Mouse (Mus musculus): ENCODE data around the gene Zfyve28. TPM values are rescaled to one million over a fixed set of nuclear protein-coding genes. Genes with fewer than 3 reads are reported as not detected.

Gene Zfyve28
- polyA plus RNA-seq, 1 experiment, result 2.8 TPM

- H3K9ac ChIP-seq (ENCODE audit: low read depth, poor library complexity, severe bottlenecking), result no peak overlapping the region
- H3K36me3 ChIP-seq (ENCODE audit: control insufficient read depth, insufficient read depth, low read length, poor library complexity, severe bottlenecking), result no peaks in the 10 kb centered on the region
- no peaks in the 10 kb centered on the region for H3K4me1 ChIP-seq (ENCODE audit: control insufficient read depth, insufficient read depth, low read length)
- no peak for TF ChIP-seq EP300 (IDR thresholded peaks at IDR 0.05; ENCODE audit: insufficient read depth, low read depth, low read length)
- TF ChIP-seq CTCF (IDR thresholded peaks at IDR 0.05; ENCODE audit: low read depth, low read length), result no peak
- no peak for TF ChIP-seq POLR2A (IDR thresholded peaks at IDR 0.05; ENCODE audit: insufficient read depth, low read length)
- no peaks in the 10 kb centered on the region for H3K9me3 ChIP-seq (replicated peaks; ENCODE audit: control insufficient read depth, insufficient read depth, low read length, poor library complexity, severe bottlenecking)
- H3K27ac ChIP-seq (ENCODE audit: insufficient read depth, low read length), result no peak overlapping the region
- no peak overlapping the region for H3K4me3 ChIP-seq (ENCODE audit: low read depth, low read length)
- H3K27me3 ChIP-seq (ENCODE audit: control insufficient read depth, insufficient read depth, low read length, poor library complexity, severe bottlenecking), result no peaks in the 10 kb centered on the region
Observed at GRCm38 (mm10) chr5:34252307-34252966, 35.8 kb downstream of the Zfyve28 start.

- Histone ChIP-seq H3K9ac (ENCODE audit: low read depth, poor library complexity, severe bottlenecking) (no peak overlapping the region), H3K27me3 (ENCODE audit: control insufficient read depth, insufficient read depth, low read length, poor library complexity, severe bottlenecking) (no peaks in the 10 kb centered on the region)
Observed at GRCm38 (mm10) chr5:34251794-34252193, 36.5 kb downstream of the Zfyve28 start.

GRCm38 (mm10) chr5:34250090-34250489, 38.2 kb downstream of the Zfyve28 start:
- Histone ChIP-seq H3K4me3 (ENCODE audit: low read depth, low read length) (no peak overlapping the region), H3K27me3 (ENCODE audit: control insufficient read depth, insufficient read depth, low read length, poor library complexity, severe bottlenecking) (no peaks in the 10 kb centered on the region), H3K4me1 (ENCODE audit: control insufficient read depth, insufficient read depth, low read length) (no peaks in the 10 kb centered on the region), H3K36me3 (ENCODE audit: control insufficient read depth, insufficient read depth, low read length, poor library complexity, severe bottlenecking) (no peaks in the 10 kb centered on the region), H3K9me3 (replicated peaks; ENCODE audit: control insufficient read depth, insufficient read depth, low read length, poor library complexity, severe bottlenecking) (no peaks in the 10 kb centered on the region), H3K27ac (ENCODE audit: insufficient read depth, low read length) (no peak overlapping the region), H3K9ac (ENCODE audit: low read depth, poor library complexity, severe bottlenecking) (no peak overlapping the region)
- TF ChIP-seq POLR2A (IDR thresholded peaks at IDR 0.05; ENCODE audit: insufficient read depth, low read length), result no peak
- TF ChIP-seq CTCF (IDR thresholded peaks at IDR 0.05; ENCODE audit: low read depth, low read length), result no peak
- no peak for TF ChIP-seq EP300 (IDR thresholded peaks at IDR 0.05; ENCODE audit: insufficient read depth, low read depth, low read length)

More at GRCm38 (mm10) chr5:34251794-34252193, 36.5 kb downstream of the Zfyve28 start:
- H3K9me3 ChIP-seq (replicated peaks; ENCODE audit: control insufficient read depth, insufficient read depth, low read length, poor library complexity, severe bottlenecking), result no peaks in the 10 kb centered on the region
- TF ChIP-seq EP300 (IDR thresholded peaks at IDR 0.05; ENCODE audit: insufficient read depth, low read depth, low read length) (no peak), POLR2A (IDR thresholded peaks at IDR 0.05; ENCODE audit: insufficient read depth, low read length) (no peak), CTCF (IDR thresholded peaks at IDR 0.05; ENCODE audit: low read depth, low read length) (no peak)
- H3K4me1 ChIP-seq (ENCODE audit: control insufficient read depth, insufficient read depth, low read length), result no peaks in the 10 kb centered on the region
- H3K36me3 ChIP-seq (ENCODE audit: control insufficient read depth, insufficient read depth, low read length, poor library complexity, severe bottlenecking), result no peaks in the 10 kb centered on the region
- H3K27ac ChIP-seq (ENCODE audit: insufficient read depth, low read length), result no peak overlapping the region
- H3K4me3 ChIP-seq (ENCODE audit: low read depth, low read length), result no peak overlapping the region

- Histone ChIP-seq H3K4me1 (ENCODE audit: control insufficient read depth, insufficient read depth, low read length) (no peaks in the 10 kb centered on the region), H3K36me3 (ENCODE audit: control insufficient read depth, insufficient read depth, low read length, poor library complexity, severe bottlenecking) (no peaks in the 10 kb centered on the region), H3K27ac (ENCODE audit: insufficient read depth, low read length) (no peak overlapping the region), H3K9ac (ENCODE audit: low read depth, poor library complexity, severe bottlenecking) (no peak overlapping the region), H3K4me3 (ENCODE audit: low read depth, low read length) (no peak overlapping the region), H3K9me3 (replicated peaks; ENCODE audit: control insufficient read depth, insufficient read depth, low read length, poor library complexity, severe bottlenecking) (no peaks in the 10 kb centered on the region), H3K27me3 (ENCODE audit: control insufficient read depth, insufficient read depth, low read length, poor library complexity, severe bottlenecking) (no peaks in the 10 kb centered on the region)
- TF ChIP-seq EP300 (IDR thresholded peaks at IDR 0.05; ENCODE audit: insufficient read depth, low read depth, low read length) (no peak), CTCF (IDR thresholded peaks at IDR 0.05; ENCODE audit: low read depth, low read length) (no peak), POLR2A (IDR thresholded peaks at IDR 0.05; ENCODE audit: insufficient read depth, low read length) (no peak)
Observed at GRCm38 (mm10) chr5:34249132-34249531, 39.1 kb downstream of the Zfyve28 start.

- no peaks in the 10 kb centered on the region for H3K9me3 ChIP-seq (replicated peaks; ENCODE audit: control insufficient read depth, insufficient read depth, low read length, poor library complexity, severe bottlenecking)
- no peak overlapping the region for H3K27ac ChIP-seq (ENCODE audit: insufficient read depth, low read length)
- no peak for TF ChIP-seq EP300 (IDR thresholded peaks at IDR 0.05; ENCODE audit: insufficient read depth, low read depth, low read length)
- H3K4me1 ChIP-seq (ENCODE audit: control insufficient read depth, insufficient read depth, low read length), result no peaks in the 10 kb centered on the region
- no peak overlapping the region for H3K4me3 ChIP-seq (ENCODE audit: low read depth, low read length)
- H3K36me3 ChIP-seq (ENCODE audit: control insufficient read depth, insufficient read depth, low read length, poor library complexity, severe bottlenecking), result no peaks in the 10 kb centered on the region
- H3K9ac ChIP-seq (ENCODE audit: low read depth, poor library complexity, severe bottlenecking), result no peak overlapping the region
- H3K27me3 ChIP-seq (ENCODE audit: control insufficient read depth, insufficient read depth, low read length, poor library complexity, severe bottlenecking), result no peaks in the 10 kb centered on the region
Observed at GRCm38 (mm10) chr5:34246443-34246842, 41.8 kb downstream of the Zfyve28 start.

GRCm38 (mm10) chr5:34243062-34243461, 45.2 kb downstream of the Zfyve28 start:
- Histone ChIP-seq H3K36me3 (ENCODE audit: control insufficient read depth, insufficient read depth, low read length, poor library complexity, severe bottlenecking) (no peaks in the 10 kb centered on the region), H3K4me1 (ENCODE audit: control insufficient read depth, insufficient read depth, low read length) (no peaks in the 10 kb centered on the region), H3K27me3 (ENCODE audit: control insufficient read depth, insufficient read depth, low read length, poor library complexity, severe bottlenecking) (no peaks in the 10 kb centered on the region), H3K27ac (ENCODE audit: insufficient read depth, low read length) (no peak overlapping the region), H3K9me3 (replicated peaks; ENCODE audit: control insufficient read depth, insufficient read depth, low read length, poor library complexity, severe bottlenecking) (no peaks in the 10 kb centered on the region), H3K4me3 (ENCODE audit: low read depth, low read length) (no peak overlapping the region), H3K9ac (ENCODE audit: low read depth, poor library complexity, severe bottlenecking) (no peak overlapping the region)
- TF ChIP-seq CTCF (IDR thresholded peaks at IDR 0.05; ENCODE audit: low read depth, low read length), result no peak
- no peak for TF ChIP-seq POLR2A (IDR thresholded peaks at IDR 0.05; ENCODE audit: insufficient read depth, low read length)
- no peak for TF ChIP-seq EP300 (IDR thresholded peaks at IDR 0.05; ENCODE audit: insufficient read depth, low read depth, low read length)
